36 mouse cellular contexts compared by ENCODE assay signal in genomic region chr15:4348816-4349553, GRCm38 (mm10). TPM values are rescaled to one million over a fixed set of nuclear protein-coding genes. Genes with fewer than 3 reads are reported as not detected.
A peak's percentile ranks its signal among the peaks of the same experiment; 100 is the strongest.
DNase-seq lines count a peak whose midpoint lies in the region; ATAC-seq and TF ChIP-seq lines count a peak whose summit lies in the region.
"Had no signal": no experiment of that assay in that cellular context is flagged by ENCODE, and none has a peak within 500 bp of the region (broad histone marks: within the 10 kb centered on the region; RNA-seq: fewer than 3 reads in every experiment).

No protein-coding gene starts in this region.

- no peak for TF ChIP-seq POLR2A in liver, adult 2 months (IDR thresholded peaks at IDR 0.05; ENCODE audit: extremely low read depth, insufficient read depth, low read length)

- H3K9me3 ChIP-seq in kidney, embryonic 15.5 days (replicated peaks), result no peaks in the 10 kb centered on the region
- H3K9me3 ChIP-seq in hindbrain, embryonic 10.5 days, result no peaks in the 10 kb centered on the region
- no peaks in the 10 kb centered on the region for H3K9me3 ChIP-seq in hindbrain, embryonic 11.5 days (ENCODE audit: control insufficient read depth, low read length)
- H3K9me3 ChIP-seq: embryonic facial prominence, embryonic 13.5 days; forebrain, embryonic 10.5 days; forebrain, embryonic 15.5 days; heart, embryonic 13.5 days; intestine, embryonic 15.5 days; limb, embryonic 13.5 days; liver, embryonic 13.5 days; midbrain, embryonic 13.5 days; neural tube, embryonic 13.5 days had no signal

- no peaks in the 10 kb centered on the region for H3K36me3 ChIP-seq in kidney, embryonic 15.5 days
- no peaks in the 10 kb centered on the region for H3K36me3 ChIP-seq in liver, adult 2 months (ENCODE audit: control insufficient read depth, insufficient read depth, low read length)
- H3K36me3 ChIP-seq in hindbrain, embryonic 10.5 days, result no peaks in the 10 kb centered on the region
- no peaks in the 10 kb centered on the region for H3K36me3 ChIP-seq in hindbrain, embryonic 11.5 days (ENCODE audit: control insufficient read depth, insufficient read depth, low read length)
- H3K36me3 ChIP-seq: embryonic facial prominence, embryonic 13.5 days; forebrain, embryonic 10.5 days; forebrain, embryonic 15.5 days; heart, embryonic 13.5 days; intestine, embryonic 15.5 days; limb, embryonic 13.5 days; liver, embryonic 13.5 days; midbrain, embryonic 13.5 days; neural tube, embryonic 13.5 days had no signal

- WGBS in kidney, embryonic 15.5 days, result 36% methylated on average over 7 of the region's 7 CpGs
- WGBS in liver, adult 2 months, result 16% methylated on average over 7 of the region's 7 CpGs
- 26% methylated on average over 7 of the region's 7 CpGs for WGBS in hindbrain, embryonic 10.5 days
- 32% methylated on average over 7 of the region's 7 CpGs for WGBS in hindbrain, embryonic 11.5 days

- H3K4me1 ChIP-seq in kidney, embryonic 15.5 days, result no peaks in the 10 kb centered on the region
- H3K4me1 ChIP-seq in liver, adult 2 months (ENCODE audit: control insufficient read depth, insufficient read depth, low read length), result no peaks in the 10 kb centered on the region
- 0 out of 2 replicates have a peak, but pooled peaks cover 3% of the 10 kb centered on the region for H3K4me1 ChIP-seq in hindbrain, embryonic 10.5 days (replicated peaks)
- H3K4me1 ChIP-seq in hindbrain, embryonic 11.5 days (replicated peaks; ENCODE audit: control insufficient read depth, insufficient read depth, low read length), result no peaks in the 10 kb centered on the region
- H3K4me1 ChIP-seq: embryonic facial prominence, embryonic 13.5 days; forebrain, embryonic 10.5 days; forebrain, embryonic 15.5 days; heart, embryonic 13.5 days; intestine, embryonic 15.5 days; limb, embryonic 13.5 days; liver, embryonic 13.5 days; megakaryocyte, embryonic 14.5 days; midbrain, embryonic 13.5 days; neural tube, embryonic 13.5 days had no signal

- no peak overlapping the region for H3K4me3 ChIP-seq in kidney, embryonic 15.5 days (replicated peaks)
- no peak overlapping the region for H3K4me3 ChIP-seq in liver, adult 2 months (ENCODE audit: insufficient read depth, low read depth, low read length)
- no peak overlapping the region for H3K4me3 ChIP-seq in hindbrain, embryonic 10.5 days
- H3K4me3 ChIP-seq in hindbrain, embryonic 11.5 days (ENCODE audit: low read depth, low read length), result no peak overlapping the region
- H3K4me3 ChIP-seq: embryonic facial prominence, embryonic 13.5 days; forebrain, embryonic 10.5 days; forebrain, embryonic 15.5 days; gastrocnemius, adult 2 months; heart, adult 2 months; heart, embryonic 13.5 days; intestine, embryonic 15.5 days; limb, embryonic 13.5 days; liver, embryonic 13.5 days; megakaryocyte, embryonic 14.5 days; midbrain, embryonic 13.5 days; neural tube, embryonic 13.5 days had no signal

- peak; percentile 19 for DNase-seq in kidney, adult 11 months
- peak; percentile 7 for DNase-seq in liver, adult 2 months (ENCODE audit: extremely low read depth, low read depth, low spot score)
- no peak for DNase-seq in liver
- DNase-seq in ES-CJ7 (ENCODE audit: low read depth, low spot score), result peak; percentile 75
- DNase-seq in ZHBTc4 (ENCODE audit: low read depth, low spot score), result peak; percentile 73
- DNase-seq in hindbrain, embryonic 10.5 days (ENCODE audit: low spot score), result no peak
- DNase-seq in hindbrain, embryonic 11.5 days (ENCODE audit: low spot score), result no peak
- DNase-seq: adrenal gland, postnatal 14 days; cerebellum, adult 11 months; cerebellum, adult 9-10 months; gastrocnemius, adult 2 months; gastrocnemius, postnatal 36 days; heart, adult 2 months; heart, postnatal 10 days; liver, embryonic 13.5 days; lung, adult 18-20 months; lung, postnatal 4 days; right cerebral cortex, postnatal 4 days; thymus, adult 2 months; thymus, postnatal 4 days had no signal

- no peaks in the 10 kb centered on the region for H3K79me2 ChIP-seq in liver, adult 2 months (ENCODE audit: control insufficient read depth, insufficient read depth, low read length)

- no peak overlapping the region for H3K27ac ChIP-seq in kidney, embryonic 15.5 days
- H3K27ac ChIP-seq in liver, adult 2 months (replicated peaks; ENCODE audit: insufficient read depth, low read depth, low read length), result no peak overlapping the region
- no peak overlapping the region for H3K27ac ChIP-seq in hindbrain, embryonic 10.5 days
- H3K27ac ChIP-seq in hindbrain, embryonic 11.5 days (ENCODE audit: low read depth, low read length), result no peak overlapping the region
- H3K27ac ChIP-seq: embryonic facial prominence, embryonic 13.5 days; forebrain, embryonic 10.5 days; forebrain, embryonic 15.5 days; gastrocnemius, adult 2 months; heart, adult 2 months; heart, embryonic 13.5 days; hindbrain, postnatal 0 days; intestine, embryonic 15.5 days; limb, embryonic 13.5 days; liver, embryonic 13.5 days; midbrain, embryonic 13.5 days; neural tube, embryonic 13.5 days; stomach, postnatal 0 days had no signal

- H3K4me2 ChIP-seq in kidney, embryonic 15.5 days, result no peak overlapping the region
- no peak overlapping the region for H3K4me2 ChIP-seq in hindbrain, embryonic 11.5 days (replicated peaks; ENCODE audit: low read depth, low read length)
- H3K4me2 ChIP-seq: embryonic facial prominence, embryonic 13.5 days; forebrain, embryonic 15.5 days; heart, embryonic 13.5 days; intestine, embryonic 15.5 days; limb, embryonic 13.5 days; liver, embryonic 13.5 days; midbrain, embryonic 13.5 days; neural tube, embryonic 13.5 days had no signal

- ATAC-seq in kidney, embryonic 15.5 days (replicated peaks; ENCODE audit: low FRiP score), result no peak
- no peak for ATAC-seq in hindbrain, embryonic 11.5 days (ENCODE audit: low FRiP score)
- ATAC-seq: forebrain, embryonic 15.5 days; hindbrain, postnatal 0 days; intestine, embryonic 15.5 days; lung, postnatal 0 days; midbrain, embryonic 13.5 days had no signal

- TF ChIP-seq CTCF in liver, adult 2 months (IDR thresholded peaks at IDR 0.05; ENCODE audit: low read depth, low read length), result no peak

- no peak overlapping the region for H3K9ac ChIP-seq in kidney, embryonic 15.5 days
- H3K9ac ChIP-seq in liver, adult 2 months (ENCODE audit: low read depth, low read length), result no peak overlapping the region
- no peak overlapping the region for H3K9ac ChIP-seq in hindbrain, embryonic 11.5 days (ENCODE audit: low read depth, low read length)
- H3K9ac ChIP-seq: embryonic facial prominence, embryonic 13.5 days; forebrain, embryonic 15.5 days; heart, embryonic 13.5 days; intestine, embryonic 15.5 days; limb, embryonic 13.5 days; liver, embryonic 13.5 days; midbrain, embryonic 13.5 days; neural tube, embryonic 13.5 days had no signal

- no peaks in the 10 kb centered on the region for H3K27me3 ChIP-seq in kidney, embryonic 15.5 days
- H3K27me3 ChIP-seq in liver, adult 2 months (ENCODE audit: control insufficient read depth, insufficient read depth, low read length), result no peaks in the 10 kb centered on the region
- H3K27me3 ChIP-seq in hindbrain, embryonic 10.5 days (ENCODE audit: insufficient read depth, poor library complexity, severe bottlenecking), result no peaks in the 10 kb centered on the region
- no peaks in the 10 kb centered on the region for H3K27me3 ChIP-seq in hindbrain, embryonic 11.5 days (ENCODE audit: control insufficient read depth, insufficient read depth, low read length)
- H3K27me3 ChIP-seq: embryonic facial prominence, embryonic 13.5 days; forebrain, embryonic 15.5 days; heart, embryonic 13.5 days; intestine, embryonic 15.5 days; limb, embryonic 13.5 days; liver, embryonic 13.5 days; megakaryocyte, embryonic 14.5 days; midbrain, embryonic 13.5 days; neural tube, embryonic 13.5 days had no signal

RNA-seq across cellular contexts. Expression of gene Plcxd3, which starts 26.3 kb away (rescaled TPM):
- polyA plus RNA-seq in kidney, embryonic 15.5 days (2015; fragmentation: Nextera tagmentation; extraction: Ambion mirVana), result 2.6 and 4.6 TPM in 2 replicates
- total RNA-seq in liver, adult 2 months (2014; rRNA removed), result 0.09 and 0.20 TPM in 2 replicates
- polyA plus RNA-seq in liver, adult 2 months (2012; rRNA removed), result not detected in 2 replicates
- 4.8 and 10.8 TPM in 2 replicates for polyA plus RNA-seq in hindbrain, embryonic 10.5 days (2016; fragmentation: Nextera tagmentation; extraction: Ambion mirVana)
- polyA plus RNA-seq in hindbrain, embryonic 11.5 days (2014; fragmentation: Nextera tagmentation; extraction: Ambion mirVana), result 13.2 and 15.9 TPM in 2 replicates
- total RNA-seq: common myeloid progenitor, adult 5-6 weeks; hematopoietic stem cell, adult 5-6 weeks had no signal
- polyA plus RNA-seq: spleen, adult 2 months; thymus, adult 2 months had no signal

Comparison
In these comparisons a context has a peak if more than half of its experiments do, and no peak if none do; other contexts are left out.
1. DNase-seq: peak in kidney, adult 11 months (single experiment), liver, adult 2 months (single experiment), ES-CJ7 (single experiment) and ZHBTc4 (single experiment); none in liver (single experiment), hindbrain, embryonic 10.5 days (single experiment) and hindbrain, embryonic 11.5 days (single experiment).